Comparison of ENCODE assay signal across 8 mouse cellular contexts in genomic region chr10:94087367-94088077, GRCm38 (mm10). TPM values are rescaled to one million over a fixed set of nuclear protein-coding genes. Genes with fewer than 3 reads are reported as not detected.
DNase-seq lines count a peak whose midpoint lies in the region; ATAC-seq and TF ChIP-seq lines count a peak whose summit lies in the region.

No protein-coding gene starts in this region.

- H3K36me3 ChIP-seq in hindbrain, embryonic 11.5 days (ENCODE audit: control insufficient read depth, insufficient read depth, low read length) = 0 out of 2 replicates have a peak, but pooled peaks cover 2% of the 10 kb centered on the region
- no peaks in the 10 kb centered on the region for H3K36me3 ChIP-seq in lung, embryonic 14.5 days (ENCODE audit: insufficient read depth)
- H3K36me3 ChIP-seq in stomach, postnatal 0 days (ENCODE audit: control insufficient read depth, insufficient read depth, low read length) = no peaks in the 10 kb centered on the region

- TF ChIP-seq CTCF in lung, embryonic 14.5 days (IDR thresholded peaks at IDR 0.05; ENCODE audit: low read depth) = no peak
- no peak for TF ChIP-seq CTCF in stomach, postnatal 0 days (IDR thresholded peaks at IDR 0.05; ENCODE audit: low read depth)

- H3K4me3 ChIP-seq in hindbrain, embryonic 11.5 days (ENCODE audit: low read depth, low read length) = no peak overlapping the region
- H3K4me3 ChIP-seq in lung, embryonic 14.5 days (ENCODE audit: low read depth, low read length) = no peak overlapping the region
- no peak overlapping the region for H3K4me3 ChIP-seq in stomach, postnatal 0 days (ENCODE audit: low read depth, low read length)

- WGBS in hindbrain, embryonic 11.5 days = 46% methylated on average over 8 of the region's 11 CpGs
- 69% methylated on average over 8 of the region's 11 CpGs for WGBS in lung, embryonic 14.5 days
- WGBS in stomach, postnatal 0 days = 40% methylated on average over 8 of the region's 11 CpGs

- peak; percentile 54; the same call in 1 of the 2 replicates for ATAC-seq in hindbrain, embryonic 11.5 days (ENCODE audit: low FRiP score)
- peak; percentile 68 for ATAC-seq in lung, embryonic 14.5 days (ENCODE audit: insufficient read depth)
- ATAC-seq in stomach, postnatal 0 days (ENCODE audit: low FRiP score, low TSS enrichment) = peak; percentile 64

- no peaks in the 10 kb centered on the region for H3K27me3 ChIP-seq in hindbrain, embryonic 11.5 days (ENCODE audit: control insufficient read depth, insufficient read depth, low read length)
- H3K27me3 ChIP-seq in lung, embryonic 14.5 days (ENCODE audit: insufficient read depth, low read length) = no peaks in the 10 kb centered on the region
- no peaks in the 10 kb centered on the region for H3K27me3 ChIP-seq in stomach, postnatal 0 days (ENCODE audit: control insufficient read depth, insufficient read depth, low read length)

- TF ChIP-seq EP300 in stomach, postnatal 0 days (optimal IDR thresholded peaks at IDR 0.05) = no peak

- H3K27ac ChIP-seq in hindbrain, embryonic 11.5 days (ENCODE audit: low read depth, low read length) = no peak overlapping the region
- no peak overlapping the region; the same call in 1 of the 2 replicates for H3K27ac ChIP-seq in lung, embryonic 14.5 days (ENCODE audit: low read depth)
- H3K27ac ChIP-seq in stomach, postnatal 0 days (replicated peaks) = no peak overlapping the region; the same call in 1 of the 2 replicates

- H3K4me1 ChIP-seq in hindbrain, embryonic 11.5 days (replicated peaks; ENCODE audit: control insufficient read depth, insufficient read depth, low read length) = no peaks in the 10 kb centered on the region
- H3K4me1 ChIP-seq in lung, embryonic 14.5 days (ENCODE audit: insufficient read depth) = no peaks in the 10 kb centered on the region
- no peaks in the 10 kb centered on the region for H3K4me1 ChIP-seq in stomach, postnatal 0 days (replicated peaks; ENCODE audit: control insufficient read depth, insufficient read depth)

- no peaks in the 10 kb centered on the region for H3K9me3 ChIP-seq in hindbrain, embryonic 11.5 days (ENCODE audit: control insufficient read depth, low read length)
- peaks cover 3% of the 10 kb centered on the region; the same call in 1 of the 2 replicates for H3K9me3 ChIP-seq in lung, embryonic 14.5 days (ENCODE audit: low read depth, low read length)
- peaks cover 4% of the 10 kb centered on the region; the same call in 1 of the 2 replicates for H3K9me3 ChIP-seq in stomach, postnatal 0 days (ENCODE audit: control insufficient read depth, low read length)

- H3K4me2 ChIP-seq in hindbrain, embryonic 11.5 days (replicated peaks; ENCODE audit: low read depth, low read length) = no peak overlapping the region
- no peak overlapping the region for H3K4me2 ChIP-seq in lung, embryonic 14.5 days
- H3K4me2 ChIP-seq in stomach, postnatal 0 days (replicated peaks; ENCODE audit: low read depth) = 0 out of 2 replicates have a peak overlapping the region, but pooled peaks have one; percentile 11

- H3K9ac ChIP-seq in hindbrain, embryonic 11.5 days (ENCODE audit: low read depth, low read length) = no peak overlapping the region
- no peak overlapping the region for H3K9ac ChIP-seq in lung, embryonic 14.5 days
- H3K9ac ChIP-seq in stomach, postnatal 0 days (ENCODE audit: low read length) = no peak overlapping the region

- DNase-seq in adrenal gland, postnatal 10 days = peak; percentile 43
- no peak for DNase-seq in adrenal gland, adult 18-20 months (ENCODE audit: low spot score in 2 of 2)
- DNase-seq in R1 (ENCODE audit: low read depth, low spot score) = peak; percentile 34
- peak; percentile 76 for DNase-seq in hindbrain, embryonic 11.5 days (ENCODE audit: low spot score)
- peak; percentile 46 for DNase-seq in lung, embryonic 14.5 days
- peak; percentile 75 for DNase-seq in stomach, postnatal 0 days (ENCODE audit: low spot score)
- DNase-seq in spleen, adult 18-20 months = no peak
- no peak for DNase-seq in thymus, postnatal 14 days

RNA-seq across cellular contexts. Expression of gene Fgd6, which starts 51.7 kb away (rescaled TPM):
- 1 to 10 TPM; 6.0 to 8.1 TPM for total RNA-seq in adrenal gland, postnatal 10 days (2021)
- total RNA-seq in adrenal gland, adult 18-20 months (2021) = 1 to 10 TPM; 5.1 to 5.2 TPM
- polyA plus RNA-seq in hindbrain, embryonic 11.5 days (2014; fragmentation: Nextera tagmentation; extraction: Ambion mirVana) = 5.0 and 6.7 TPM in 2 replicates
- polyA plus RNA-seq in lung, embryonic 14.5 days (2014; fragmentation: Nextera tagmentation; extraction: Ambion mirVana) = 3.3 and 3.6 TPM in 2 replicates
- polyA plus RNA-seq in stomach, postnatal 0 days (2015; fragmentation: Nextera tagmentation; extraction: Ambion mirVana) = 1.7 and 2.2 TPM in 2 replicates

RNA-seq across cellular contexts. Expression of gene Vezt, which starts 51.9 kb away (rescaled TPM):
- 10 to 100 TPM; 24.9 to 27.7 TPM for total RNA-seq in adrenal gland, postnatal 10 days (2021)
- 10 to 100 TPM; 21.5 to 22.1 TPM for total RNA-seq in adrenal gland, adult 18-20 months (2021)
- polyA plus RNA-seq in hindbrain, embryonic 11.5 days (2014; fragmentation: Nextera tagmentation; extraction: Ambion mirVana) = 45.0 and 45.6 TPM in 2 replicates
- polyA plus RNA-seq in lung, embryonic 14.5 days (2014; fragmentation: Nextera tagmentation; extraction: Ambion mirVana) = 29.3 and 30.0 TPM in 2 replicates
- polyA plus RNA-seq in stomach, postnatal 0 days (2015; fragmentation: Nextera tagmentation; extraction: Ambion mirVana) = 13.2 and 14.5 TPM in 2 replicates

Comparison
In these comparisons a context has a peak if more than half of its experiments do, and no peak if none do; other contexts are left out.
1. DNase-seq: peak in adrenal gland, postnatal 10 days (single experiment), R1 (single experiment), hindbrain, embryonic 11.5 days (single experiment), lung, embryonic 14.5 days (single experiment) and stomach, postnatal 0 days (single experiment); none in adrenal gland, adult 18-20 months (0 of 2), spleen, adult 18-20 months (0 of 2) and thymus, postnatal 14 days (single experiment).
2. Peak in every context shown above with its lines, with median percentiles within 50 percentile points of each other: ATAC-seq.